Mouse (Mus musculus) embryo, embryonic 11.5 days (tissue): ENCODE data around the gene Pola2.

Experiments
- DNase-seq: peaks from one replicate; pipeline ENCODE4 v3.0.0-alpha.2; 2012; ENCODE audit warnings: low read depth, low spot score

Gene Pola2

GRCm38 (mm10) chr19:5965280-5965679 lies 1.3 kb upstream of the Pola2 start:
- peak; percentile 70 for DNase-seq

GRCm38 (mm10) chr19:5964804-5965203 lies 802 bp upstream of the Pola2 start:
- no peak for DNase-seq

- DNase-seq: no peak
These were observed 1.4 kb downstream of the Pola2 start for GRCm38 (mm10) chr19:5962651-5963050.

- no peak for DNase-seq
These were observed 6.6 kb downstream of the Pola2 start for GRCm38 (mm10) chr19:5957371-5957770.

GRCm38 (mm10) chr19:5956685-5957084 lies 7.3 kb downstream of the Pola2 start:
- DNase-seq: peak; percentile 64

- DNase-seq: no peak
These were observed 8.0 kb downstream of the Pola2 start for GRCm38 (mm10) chr19:5955704-5956670.

GRCm38 (mm10) chr19:5954936-5955335 lies 9.1 kb downstream of the Pola2 start:
- DNase-seq: no peak

- DNase-seq: no peak
These were observed 9.8 kb downstream of the Pola2 start for GRCm38 (mm10) chr19:5954031-5954710.

GRCm38 (mm10) chr19:5953201-5953770 lies 10.7 kb downstream of the Pola2 start:
- no peak for DNase-seq

GRCm38 (mm10) chr19:5952071-5952691 lies 11.8 kb downstream of the Pola2 start:
- no peak for DNase-seq

GRCm38 (mm10) chr19:5951631-5952030 lies 12.4 kb downstream of the Pola2 start:
- no peak for DNase-seq

GRCm38 (mm10) chr19:5950218-5950617 lies 13.8 kb downstream of the Pola2 start:
- no peak for DNase-seq

- DNase-seq: no peak
These were observed 18.1 kb downstream of the Pola2 start for GRCm38 (mm10) chr19:5945891-5946290.

- no peak for DNase-seq
These were observed 19.0 kb downstream of the Pola2 start for GRCm38 (mm10) chr19:5945027-5945426.

- no peak for DNase-seq
These were observed 19.9 kb downstream of the Pola2 start for GRCm38 (mm10) chr19:5944145-5944544.

GRCm38 (mm10) chr19:5943404-5943803 lies 20.6 kb downstream of the Pola2 start:
- DNase-seq: no peak

- no peak for DNase-seq
These were observed 21.4 kb downstream of the Pola2 start for GRCm38 (mm10) chr19:5942581-5942980.

GRCm38 (mm10) chr19:5940656-5941055 lies 23.3 kb downstream of the Pola2 start:
- DNase-seq: no peak

GRCm38 (mm10) chr19:5940173-5940572 lies 23.8 kb downstream of the Pola2 start:
- DNase-seq: no peak

GRCm38 (mm10) chr19:5939715-5940114 lies 24.3 kb downstream of the Pola2 start:
- no peak for DNase-seq

- no peak for DNase-seq
These were observed 25.5 kb downstream of the Pola2 start for GRCm38 (mm10) chr19:5938516-5938915.

GRCm38 (mm10) chr19:5937836-5938406 lies 26.1 kb downstream of the Pola2 start:
- no peak for DNase-seq
